In the genomic region with DNA sequence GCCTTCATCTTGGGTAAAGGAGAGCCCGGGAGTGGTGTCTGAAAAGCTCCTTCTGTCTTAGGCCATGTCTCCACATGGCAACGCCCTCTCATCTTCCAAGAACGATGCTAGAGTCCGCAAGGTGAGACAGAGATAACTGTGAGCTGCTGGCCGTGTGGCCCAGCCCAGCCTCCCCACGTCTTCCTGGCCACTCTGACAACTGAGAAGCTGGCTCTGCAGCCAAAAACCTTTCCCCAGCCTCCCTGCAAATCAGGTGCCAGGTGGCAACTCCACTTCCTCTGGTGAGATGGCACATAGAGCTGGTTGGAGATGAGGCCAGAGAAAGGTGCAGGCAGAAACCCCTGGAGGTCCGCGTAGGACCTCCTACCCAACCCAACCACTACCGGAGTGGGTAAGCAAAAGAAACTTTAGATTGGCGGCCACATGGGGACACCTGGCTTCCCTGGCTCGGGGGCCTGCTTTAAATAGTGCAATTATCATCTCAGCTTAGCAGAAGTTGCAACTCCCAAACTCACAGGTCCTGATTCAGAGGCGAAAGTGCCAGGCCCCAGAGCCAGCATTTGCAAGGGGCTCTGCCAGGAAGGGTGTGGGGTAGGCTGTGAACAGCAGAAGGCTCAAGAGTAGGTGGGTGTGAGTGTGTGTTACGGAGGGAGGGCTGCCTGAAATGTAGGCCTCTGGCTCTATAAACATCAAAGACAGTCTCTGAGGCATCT, we compare ENCODE assay signal across 10 mouse cellular contexts. TPM values are rescaled to one million over a fixed set of nuclear protein-coding genes. Genes with fewer than 3 reads are reported as not detected.
DNase-seq lines count a peak whose midpoint lies in the region.
"Had no signal": no experiment of that assay in that cellular context is flagged by ENCODE, and none has a peak within 500 bp of the region (broad histone marks: within the 10 kb centered on the region; RNA-seq: fewer than 3 reads in every experiment).

No protein-coding gene starts in this region.

- 0 out of 2 replicates have a peak, but pooled peaks cover 4% of the 10 kb centered on the region for H3K36me3 ChIP-seq in heart, embryonic 10.5 days
- H3K36me3 ChIP-seq in hindbrain, embryonic 10.5 days, result no peaks in the 10 kb centered on the region
- H3K36me3 ChIP-seq: limb, embryonic 12.5 days had no signal

- H3K4me1 ChIP-seq in heart, embryonic 10.5 days, result peaks cover 80% of the 10 kb centered on the region
- peaks cover 28% of the 10 kb centered on the region for H3K4me1 ChIP-seq in hindbrain, embryonic 10.5 days (replicated peaks)

- intact Hi-C loops in heart, postnatal 14 days (cut with DNase I), result no loop called here

- no peaks in the 10 kb centered on the region for H3K9me3 ChIP-seq in heart, embryonic 10.5 days
- H3K9me3 ChIP-seq in hindbrain, embryonic 10.5 days, result no peaks in the 10 kb centered on the region
- H3K9me3 ChIP-seq: limb, embryonic 12.5 days had no signal

- 73% methylated on average over 13 of the region's 13 CpGs for WGBS in heart, embryonic 10.5 days
- WGBS in hindbrain, embryonic 10.5 days, result 76% methylated on average over 13 of the region's 13 CpGs

- no peak for DNase-seq in heart, embryonic 10.5 days (ENCODE audit: low spot score)
- DNase-seq in heart, postnatal 14 days, result no peak
- peak; percentile 95 for DNase-seq in brain, adult 2 months (ENCODE audit: low read depth, low spot score)
- DNase-seq in cerebellum, postnatal 14 days, result peak; percentile 82 to 91
- peak; percentile 69 to 75 for DNase-seq in left cerebral cortex, adult 9 months (ENCODE audit: low spot score in 2 of 2)
- DNase-seq in kidney, adult 9 months, result no peak
- no peak for DNase-seq in thymus, postnatal 0 days (ENCODE audit: low spot score)
- no peak for DNase-seq in hindbrain, embryonic 10.5 days (ENCODE audit: low spot score)

- H3K4me3 ChIP-seq in heart, embryonic 10.5 days, result no peak overlapping the region
- H3K4me3 ChIP-seq in hindbrain, embryonic 10.5 days, result no peak overlapping the region
- H3K4me3 ChIP-seq: limb, embryonic 12.5 days had no signal

- peak overlapping the region; percentile 63 for H3K27ac ChIP-seq in heart, embryonic 10.5 days
- no peak overlapping the region for H3K27ac ChIP-seq in hindbrain, embryonic 10.5 days
- H3K27ac ChIP-seq: limb, embryonic 12.5 days had no signal

- H3K27me3 ChIP-seq in heart, embryonic 10.5 days (ENCODE audit: insufficient read depth, poor library complexity, severe bottlenecking), result no peaks in the 10 kb centered on the region
- no peaks in the 10 kb centered on the region for H3K27me3 ChIP-seq in hindbrain, embryonic 10.5 days (ENCODE audit: insufficient read depth, poor library complexity, severe bottlenecking)
- H3K27me3 ChIP-seq: limb, embryonic 12.5 days had no signal

RNA-seq across cellular contexts. Expression of gene Ppfia4, which starts 2.6 kb away (rescaled TPM):
- polyA plus RNA-seq in heart, embryonic 10.5 days (2016; fragmentation: Nextera tagmentation; extraction: Ambion mirVana), result 8.5 and 16.0 TPM in 2 replicates
- 1 to 10 TPM; 2.8 to 3.5 TPM for total RNA-seq in heart, postnatal 14 days (2021)
- polyA plus RNA-seq in thymus, postnatal 0 days (2015; fragmentation: Nextera tagmentation; extraction: Ambion mirVana), result 2.1 and 3.2 TPM in 2 replicates
- 3.2 and 4.1 TPM in 2 replicates for polyA plus RNA-seq in hindbrain, embryonic 10.5 days (2016; fragmentation: Nextera tagmentation; extraction: Ambion mirVana)

RNA-seq across cellular contexts. Expression of gene Tmem183a, which starts 26.4 kb away (rescaled TPM):
- 81.9 and 95.9 TPM in 2 replicates for polyA plus RNA-seq in heart, embryonic 10.5 days (2016; fragmentation: Nextera tagmentation; extraction: Ambion mirVana)
- 10 to 100 TPM; 22.6 to 22.8 TPM for total RNA-seq in heart, postnatal 14 days (2021)
- 58.0 and 64.3 TPM in 2 replicates for polyA plus RNA-seq in thymus, postnatal 0 days (2015; fragmentation: Nextera tagmentation; extraction: Ambion mirVana)
- polyA plus RNA-seq in hindbrain, embryonic 10.5 days (2016; fragmentation: Nextera tagmentation; extraction: Ambion mirVana), result 108 and 132 TPM in 2 replicates

RNA-seq across cellular contexts. Expression of gene Myog, which starts 45.6 kb away (rescaled TPM):
- 0.86 and 2.3 TPM in 2 replicates for polyA plus RNA-seq in heart, embryonic 10.5 days (2016; fragmentation: Nextera tagmentation; extraction: Ambion mirVana)
- not detected for total RNA-seq in heart, postnatal 14 days (2021)
- 3.0 and 3.5 TPM in 2 replicates for polyA plus RNA-seq in thymus, postnatal 0 days (2015; fragmentation: Nextera tagmentation; extraction: Ambion mirVana)
- 0.14 and 0.33 TPM in 2 replicates for polyA plus RNA-seq in hindbrain, embryonic 10.5 days (2016; fragmentation: Nextera tagmentation; extraction: Ambion mirVana)

RNA-seq across cellular contexts. Expression of gene 4933406M09Rik, which starts 50.4 kb away (rescaled TPM):
- not detected in 2 replicates for polyA plus RNA-seq in heart, embryonic 10.5 days (2016; fragmentation: Nextera tagmentation; extraction: Ambion mirVana)
- not detected for total RNA-seq in heart, postnatal 14 days (2021)
- not detected in 2 replicates for polyA plus RNA-seq in thymus, postnatal 0 days (2015; fragmentation: Nextera tagmentation; extraction: Ambion mirVana)
- not detected in 2 replicates for polyA plus RNA-seq in hindbrain, embryonic 10.5 days (2016; fragmentation: Nextera tagmentation; extraction: Ambion mirVana)
- polyA plus RNA-seq: limb, embryonic 12.5 days; stomach, embryonic 16.5 days had no signal

Comparison
In these comparisons a context has a peak if more than half of its experiments do, and no peak if none do; other contexts are left out.
1. DNase-seq: peak in brain, adult 2 months (single experiment), cerebellum, postnatal 14 days (2 of 2) and left cerebral cortex, adult 9 months (2 of 2); none in heart, embryonic 10.5 days (single experiment), heart, postnatal 14 days (0 of 2), kidney, adult 9 months (single experiment), thymus, postnatal 0 days (single experiment) and hindbrain, embryonic 10.5 days (single experiment).